Mouse (Mus musculus): ENCODE data around the gene Ppfia4. TPM values are rescaled to one million over a fixed set of nuclear protein-coding genes. Genes with fewer than 3 reads are reported as not detected.

The Ppfia4 gene
- polyA plus RNA-seq, 1 experiment from 2014 or later = 2.8 TPM

DNA sequence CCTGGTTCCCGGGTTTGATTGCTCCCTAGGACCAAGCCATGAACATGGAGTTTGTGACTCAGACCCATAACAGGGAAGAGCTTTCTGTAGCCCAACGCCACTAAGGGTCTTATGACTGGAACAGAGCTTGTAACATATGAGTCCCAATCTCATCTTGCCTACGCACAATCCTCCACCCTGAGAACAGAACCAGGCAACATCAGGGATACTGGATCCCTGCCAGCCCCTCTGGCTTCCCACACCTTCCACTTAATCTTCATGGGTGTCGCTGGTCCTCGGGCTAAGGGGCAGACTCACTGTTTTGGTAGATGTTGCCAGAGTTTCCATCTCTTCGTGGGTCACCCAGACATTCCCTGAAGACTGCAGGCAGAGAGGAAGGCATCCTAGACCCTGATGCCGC lies 21.0 kb downstream of the Ppfia4 start:
- no peak for DNase-seq (ENCODE audit: low spot score)
- Histone ChIP-seq H3K4me2 (replicated peaks; ENCODE audit: low read depth) (no peak overlapping the region), H3K9me3 (ENCODE audit: control insufficient read depth, low read length) (no peaks in the 10 kb centered on the region), H3K27ac (replicated peaks) (no peak overlapping the region), H3K4me1 (replicated peaks; ENCODE audit: control insufficient read depth, insufficient read depth) (no peaks in the 10 kb centered on the region), H3K36me3 (ENCODE audit: control insufficient read depth, insufficient read depth, low read length) (no peaks in the 10 kb centered on the region), H3K27me3 (ENCODE audit: control insufficient read depth, insufficient read depth, low read length) (no peaks in the 10 kb centered on the region), H3K4me3 (ENCODE audit: low read depth, low read length) (no peak overlapping the region), H3K9ac (ENCODE audit: low read length) (no peak overlapping the region)
- ATAC-seq (ENCODE audit: low FRiP score, low TSS enrichment) = no peak
- TF ChIP-seq EP300 (optimal IDR thresholded peaks at IDR 0.05) (no peak), CTCF (IDR thresholded peaks at IDR 0.05; ENCODE audit: low read depth) (no peak)
- WGBS = 78% methylated on average over 7 of the region's 7 CpGs

DNA sequence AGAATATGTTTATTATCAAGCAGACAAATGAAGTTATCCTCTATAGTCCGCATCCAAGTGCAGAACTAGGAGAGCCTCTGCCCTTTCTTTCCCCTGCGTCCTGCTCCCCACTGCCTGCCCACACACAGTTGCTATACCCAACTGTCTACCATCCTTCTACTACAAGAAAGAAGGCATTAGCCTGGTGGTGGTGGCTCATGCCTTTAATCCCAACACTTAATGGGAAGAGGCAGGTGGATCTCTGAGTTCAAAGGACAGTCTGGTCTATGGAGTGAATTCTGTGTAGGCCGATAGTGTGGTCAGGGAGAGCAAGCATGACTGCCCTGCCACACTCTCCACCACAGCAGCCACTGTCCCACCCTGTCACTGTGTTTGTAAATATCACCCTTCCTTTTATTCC lies 22.0 kb downstream of the Ppfia4 start:
- H3K4me3 ChIP-seq (ENCODE audit: low read depth, low read length) = no peak overlapping the region
- no peaks in the 10 kb centered on the region for H3K4me1 ChIP-seq (replicated peaks; ENCODE audit: control insufficient read depth, insufficient read depth)
- DNase-seq (ENCODE audit: low spot score) = no peak
- H3K36me3 ChIP-seq (ENCODE audit: control insufficient read depth, insufficient read depth, low read length) = no peaks in the 10 kb centered on the region
- no peaks in the 10 kb centered on the region for H3K9me3 ChIP-seq (ENCODE audit: control insufficient read depth, low read length)
- 91% methylated on average over 3 of the region's 3 CpGs for WGBS
- no peak for TF ChIP-seq CTCF (IDR thresholded peaks at IDR 0.05; ENCODE audit: low read depth)
- TF ChIP-seq EP300 (optimal IDR thresholded peaks at IDR 0.05) = no peak
- no peaks in the 10 kb centered on the region for H3K27me3 ChIP-seq (ENCODE audit: control insufficient read depth, insufficient read depth, low read length)
- no peak overlapping the region for H3K27ac ChIP-seq (replicated peaks)
- no peak overlapping the region for H3K4me2 ChIP-seq (replicated peaks; ENCODE audit: low read depth)
- ATAC-seq (ENCODE audit: low FRiP score, low TSS enrichment) = no peak
- H3K9ac ChIP-seq (ENCODE audit: low read length) = no peak overlapping the region

DNA sequence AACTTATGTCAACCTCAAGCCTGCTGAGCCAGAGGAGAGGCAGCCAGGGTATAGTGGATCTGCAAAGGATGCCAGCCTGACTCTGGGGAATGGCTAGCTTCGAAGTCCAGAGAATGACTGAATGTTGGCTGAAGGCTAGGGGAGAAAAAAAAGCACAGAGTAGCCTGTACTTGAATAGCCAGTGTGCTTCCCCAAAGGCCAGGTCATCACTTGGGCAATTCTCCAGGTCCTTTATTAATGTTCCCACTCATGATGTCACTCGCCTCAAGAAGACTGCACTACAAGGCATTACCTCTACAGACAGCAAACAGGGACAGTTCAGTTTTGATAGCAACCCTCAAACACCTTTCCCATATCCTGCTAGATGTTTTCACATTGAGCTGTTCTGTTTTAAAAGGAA lies 22.4 kb downstream of the Ppfia4 start:
- WGBS = 81% methylated on average over 2 of the region's 2 CpGs
- ATAC-seq (ENCODE audit: low FRiP score, low TSS enrichment) = no peak
- H3K4me2 ChIP-seq (replicated peaks; ENCODE audit: low read depth) = no peak overlapping the region

DNA sequence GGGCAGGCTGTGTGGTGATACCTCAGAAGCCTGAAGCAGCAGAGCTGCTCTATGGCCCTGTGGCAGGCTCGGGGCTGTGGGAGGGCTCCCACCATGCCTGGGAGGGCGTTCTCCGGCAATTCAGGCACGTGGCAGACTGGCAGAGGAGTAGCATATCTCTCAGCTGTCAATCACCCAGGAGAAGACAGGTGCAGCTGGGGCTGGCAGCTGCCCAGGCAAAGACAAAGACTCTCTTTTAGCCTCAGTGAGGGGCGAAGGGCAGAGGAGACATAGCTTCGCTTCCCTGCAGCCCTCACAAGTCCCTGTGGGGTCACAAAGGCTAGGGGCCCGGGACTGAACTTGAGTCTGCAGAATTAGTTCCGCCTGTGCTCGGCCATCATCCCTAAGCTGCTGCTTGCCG lies 25.3 kb downstream of the Ppfia4 start:
- H3K27me3 ChIP-seq (ENCODE audit: control insufficient read depth, insufficient read depth, low read length) = no peaks in the 10 kb centered on the region
- no peak overlapping the region for H3K4me2 ChIP-seq (replicated peaks; ENCODE audit: low read depth)
- H3K9ac ChIP-seq (ENCODE audit: low read length) = no peak overlapping the region
- 72% methylated on average over 10 of the region's 10 CpGs for WGBS
- no peak for ATAC-seq (ENCODE audit: low FRiP score, low TSS enrichment)
- 0 out of 2 replicates have a peak, but pooled peaks cover 2% of the 10 kb centered on the region for H3K4me1 ChIP-seq (replicated peaks; ENCODE audit: control insufficient read depth, insufficient read depth)
- H3K9me3 ChIP-seq (ENCODE audit: control insufficient read depth, low read length) = no peaks in the 10 kb centered on the region
- no peaks in the 10 kb centered on the region for H3K36me3 ChIP-seq (ENCODE audit: control insufficient read depth, insufficient read depth, low read length)
- H3K27ac ChIP-seq (replicated peaks) = no peak overlapping the region
- no peak for TF ChIP-seq CTCF (IDR thresholded peaks at IDR 0.05; ENCODE audit: low read depth)
- no peak for TF ChIP-seq EP300 (optimal IDR thresholded peaks at IDR 0.05)
- no peak overlapping the region for H3K4me3 ChIP-seq (ENCODE audit: low read depth, low read length)
- no peak for DNase-seq (ENCODE audit: low spot score)

More for the DNA sequence above, 22.4 kb downstream of the Ppfia4 start:
- Histone ChIP-seq H3K4me3 (ENCODE audit: low read depth, low read length) (no peak overlapping the region), H3K36me3 (ENCODE audit: control insufficient read depth, insufficient read depth, low read length) (no peaks in the 10 kb centered on the region), H3K27me3 (ENCODE audit: control insufficient read depth, insufficient read depth, low read length) (no peaks in the 10 kb centered on the region), H3K4me1 (replicated peaks; ENCODE audit: control insufficient read depth, insufficient read depth) (no peaks in the 10 kb centered on the region), H3K9me3 (ENCODE audit: control insufficient read depth, low read length) (no peaks in the 10 kb centered on the region), H3K27ac (replicated peaks) (no peak overlapping the region), H3K9ac (ENCODE audit: low read length) (no peak overlapping the region)
- no peak for DNase-seq (ENCODE audit: low spot score)
- TF ChIP-seq CTCF (IDR thresholded peaks at IDR 0.05; ENCODE audit: low read depth) (no peak), EP300 (optimal IDR thresholded peaks at IDR 0.05) (no peak)

DNA sequence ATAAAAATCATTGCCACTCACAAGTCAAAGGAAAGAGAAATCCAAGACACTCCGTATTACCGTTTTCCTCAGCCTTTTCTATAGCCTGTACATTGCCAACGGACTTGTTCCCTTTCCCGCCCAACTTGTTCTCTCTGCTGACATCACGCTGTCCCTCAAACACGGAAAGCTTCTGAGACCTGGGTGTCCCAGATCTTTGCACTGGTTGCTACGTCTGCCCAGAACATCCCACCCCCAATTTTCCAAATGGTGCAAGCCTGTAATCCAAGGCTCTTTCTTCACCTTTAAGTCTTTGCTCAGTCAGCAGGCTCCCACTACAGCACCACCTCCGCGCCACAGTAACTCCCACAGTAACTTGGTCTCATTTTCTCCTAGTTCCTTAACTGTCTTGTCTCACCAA lies 27.8 kb downstream of the Ppfia4 start:
- Histone ChIP-seq H3K4me2 (replicated peaks; ENCODE audit: low read depth) (no peak overlapping the region), H3K27me3 (ENCODE audit: control insufficient read depth, insufficient read depth, low read length) (no peaks in the 10 kb centered on the region), H3K36me3 (ENCODE audit: control insufficient read depth, insufficient read depth, low read length) (no peaks in the 10 kb centered on the region), H3K27ac (replicated peaks) (no peak overlapping the region), H3K4me1 (replicated peaks; ENCODE audit: control insufficient read depth, insufficient read depth) (0 out of 2 replicates have a peak, but pooled peaks cover 2% of the 10 kb centered on the region), H3K9ac (ENCODE audit: low read length) (no peak overlapping the region), H3K4me3 (ENCODE audit: low read depth, low read length) (no peak overlapping the region), H3K9me3 (ENCODE audit: control insufficient read depth, low read length) (no peaks in the 10 kb centered on the region)
- ATAC-seq (ENCODE audit: low FRiP score, low TSS enrichment) = no peak
- no peak for TF ChIP-seq CTCF (IDR thresholded peaks at IDR 0.05; ENCODE audit: low read depth)
- TF ChIP-seq EP300 (optimal IDR thresholded peaks at IDR 0.05) = no peak
- no peak for DNase-seq (ENCODE audit: low spot score)
- WGBS = 86% methylated on average over 9 of the region's 9 CpGs

DNA sequence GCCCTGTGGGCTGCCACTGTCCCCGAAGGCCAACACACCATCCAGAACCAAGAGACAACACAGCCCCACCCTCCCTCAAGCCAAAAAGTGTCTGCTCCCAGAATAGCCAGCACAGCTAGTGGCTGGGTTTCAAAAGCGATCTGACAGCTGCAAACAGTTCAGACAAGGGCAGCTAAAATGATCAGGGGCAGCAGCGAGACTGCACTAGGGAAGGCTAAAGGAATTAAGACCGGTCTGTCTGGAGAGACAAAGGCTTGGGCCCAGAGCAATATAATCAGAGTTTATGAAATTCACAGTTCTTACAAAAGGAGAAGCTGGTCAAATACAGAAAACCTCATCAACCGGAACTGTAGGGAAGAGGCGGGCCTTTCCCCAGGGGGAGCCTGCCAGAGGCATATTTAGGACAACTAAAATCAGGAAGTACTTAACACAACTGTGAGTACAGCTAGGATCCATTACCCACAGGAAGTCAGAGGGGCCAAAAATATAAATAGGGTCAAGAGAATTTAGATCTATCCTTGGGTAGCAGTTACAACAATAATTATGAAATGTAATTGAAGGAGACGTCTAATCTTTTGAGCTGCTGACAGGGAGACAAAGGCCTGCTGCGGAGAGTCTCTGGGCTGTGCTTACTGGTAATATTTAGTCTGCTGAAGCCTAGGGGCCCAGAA lies 30.0 kb downstream of the Ppfia4 start:
- Histone ChIP-seq H3K9ac (ENCODE audit: low read length) (no peak overlapping the region), H3K27me3 (ENCODE audit: control insufficient read depth, insufficient read depth, low read length) (no peaks in the 10 kb centered on the region), H3K27ac (replicated peaks) (peak overlapping the region; percentile 82), H3K36me3 (ENCODE audit: control insufficient read depth, insufficient read depth, low read length) (no peaks in the 10 kb centered on the region), H3K9me3 (ENCODE audit: control insufficient read depth, low read length) (no peaks in the 10 kb centered on the region), H3K4me1 (replicated peaks; ENCODE audit: control insufficient read depth, insufficient read depth) (0 out of 2 replicates have a peak, but pooled peaks cover 2% of the 10 kb centered on the region), H3K4me3 (ENCODE audit: low read depth, low read length) (no peak overlapping the region), H3K4me2 (replicated peaks; ENCODE audit: low read depth) (no peak overlapping the region)
- TF ChIP-seq EP300 (optimal IDR thresholded peaks at IDR 0.05) = no peak
- 23% methylated on average over 8 of the region's 8 CpGs for WGBS
- no peak for ATAC-seq (ENCODE audit: low FRiP score, low TSS enrichment)
- DNase-seq (ENCODE audit: low spot score) = peak; percentile 20
